Mouse (Mus musculus) liver, embryonic 14.5 days (tissue): ENCODE data around the gene Cdc7. TPM values are rescaled to one million over a fixed set of nuclear protein-coding genes. Genes with fewer than 3 reads are reported as not detected.

ENCODE experiments used
- ATAC-seq: fragments of 200-750 bp; cut with Nextera tagmentation; 2 replicates; pipeline ENCODE4 v1.8.0; 2017; ENCODE audit warnings: moderate number of reproducible peaks, mild to moderate bottlenecking, moderate library complexity; ENCODE audit not compliant: insufficient read depth
- DNase-seq, 3 experiments: peaks; one replicate each; pipeline ENCODE4 v3.0.0-alpha.2; 2012 to 2013; ENCODE audit warnings: low read depth in 3 of 3, low spot score in 3 of 3
- H3K27ac ChIP-seq: fragments of 300-500 bp; sonication (generic); 2 replicates; pipeline ENCODE4 v1.5.1; 2014; ENCODE audit warnings: moderate library complexity, mild to moderate bottlenecking, control low read depth, inconsistent platforms
- H3K27me3 ChIP-seq: fragments of 300-500 bp; sonication (generic); 2 replicates; pipeline ENCODE4 v1.6.1; 2014; ENCODE audit warnings: mild to moderate bottlenecking, low read length, moderate library complexity; ENCODE audit not compliant: control insufficient read depth, insufficient read depth
- H3K36me3 ChIP-seq: fragments of 300-500 bp; sonication (generic); replicated peaks from 2 replicates; pipeline ENCODE4 v1.6.1; 2014; ENCODE audit warnings: low read depth; ENCODE audit not compliant: control insufficient read depth, insufficient read depth
- H3K4me1 ChIP-seq, 2 experiments: fragments of 200-500 bp in 1 of 2; fragments of 300-500 bp in 1 of 2; sonication (generic) in 1 of 2; replicated peaks; 2 replicates each; pipeline ENCODE4 v1.6.1; 2012 to 2014; ENCODE audit warnings: antibody characterized with exemption in 1 of 2, inconsistent platforms in 1 of 2, low read length in 1 of 2; ENCODE audit not compliant: control insufficient read depth in 2 of 2, insufficient read depth in 2 of 2
- H3K4me2 ChIP-seq: fragments of 300-500 bp; sonication (generic); 2 replicates; pipeline ENCODE4 v1.6.1; 2014; ENCODE audit warnings: low read depth, mild to moderate bottlenecking, control low read depth, moderate library complexity
- H3K4me3 ChIP-seq, 2 experiments: fragments of 200-500 bp in 1 of 2; fragments of 300-500 bp in 1 of 2; sonication (generic) in 1 of 2; 2 replicates each; pipeline ENCODE4 v1.5.1; 2012 to 2014; ENCODE audit warnings: low read depth in 2 of 2, low read length in 2 of 2, mild to moderate bottlenecking in 2 of 2, control low read depth in 1 of 2, inconsistent platforms in 1 of 2, moderate library complexity in 1 of 2; ENCODE audit not compliant: insufficient read depth in 1 of 2
- H3K9ac ChIP-seq: fragments of 300-500 bp; sonication (generic); replicated peaks from 2 replicates; pipeline ENCODE4 v1.6.1; 2014; ENCODE audit warnings: mild to moderate bottlenecking, control low read depth, moderate library complexity
- H3K9me3 ChIP-seq: fragments of 300-500 bp; sonication (generic); 2 replicates; pipeline ENCODE4 v1.6.1; 2016; ENCODE audit warnings: low read length, mixed read lengths; ENCODE audit not compliant: control insufficient read depth
- CTCF ChIP-seq: IDR thresholded peaks from 2 replicates; pipeline ENCODE4 v1.5.1; 2016; ENCODE audit warnings: antibody characterized with exemption, low read depth, control low read depth
- EP300 ChIP-seq: IDR thresholded peaks from 2 replicates; pipeline ENCODE4 v1.6.1; 2016; ENCODE audit warnings: antibody characterized with exemption, low read depth
- WGBS: fragments of 180-500 bp; shearing (Covaris S2); extraction: QIAGEN DNeasy Blood & Tissue Kit; methylation state at CpG from one replicate; pipeline ENCODE4 v1.1.7; 2014; ENCODE audit not compliant: insufficient replicate concordance; 5-methylcytosine and 5-hydroxymethylcytosine counted together
- polyA plus RNA-seq, 2 experiments: library from polyadenylated mRNA; depleted of rRNA in 1 of 2; stranded (reverse) in 1 of 2; unstranded in 1 of 2; fragments of >200 nt; fragmentation: Nextera tagmentation in 1 of 2; extraction: Ambion mirVana in 1 of 2; gene quantifications; 2 replicates each; pipeline versions ENCODE4 v1.2.1 to v1.2.3; 2012 to 2014

The Cdc7 gene
- polyA plus RNA-seq (2012; rRNA removed) (12.5 and 15.6 TPM in 2 replicates), polyA plus RNA-seq (2014; fragmentation: Nextera tagmentation; extraction: Ambion mirVana) (16.2 and 18.2 TPM in 2 replicates)

DNA sequence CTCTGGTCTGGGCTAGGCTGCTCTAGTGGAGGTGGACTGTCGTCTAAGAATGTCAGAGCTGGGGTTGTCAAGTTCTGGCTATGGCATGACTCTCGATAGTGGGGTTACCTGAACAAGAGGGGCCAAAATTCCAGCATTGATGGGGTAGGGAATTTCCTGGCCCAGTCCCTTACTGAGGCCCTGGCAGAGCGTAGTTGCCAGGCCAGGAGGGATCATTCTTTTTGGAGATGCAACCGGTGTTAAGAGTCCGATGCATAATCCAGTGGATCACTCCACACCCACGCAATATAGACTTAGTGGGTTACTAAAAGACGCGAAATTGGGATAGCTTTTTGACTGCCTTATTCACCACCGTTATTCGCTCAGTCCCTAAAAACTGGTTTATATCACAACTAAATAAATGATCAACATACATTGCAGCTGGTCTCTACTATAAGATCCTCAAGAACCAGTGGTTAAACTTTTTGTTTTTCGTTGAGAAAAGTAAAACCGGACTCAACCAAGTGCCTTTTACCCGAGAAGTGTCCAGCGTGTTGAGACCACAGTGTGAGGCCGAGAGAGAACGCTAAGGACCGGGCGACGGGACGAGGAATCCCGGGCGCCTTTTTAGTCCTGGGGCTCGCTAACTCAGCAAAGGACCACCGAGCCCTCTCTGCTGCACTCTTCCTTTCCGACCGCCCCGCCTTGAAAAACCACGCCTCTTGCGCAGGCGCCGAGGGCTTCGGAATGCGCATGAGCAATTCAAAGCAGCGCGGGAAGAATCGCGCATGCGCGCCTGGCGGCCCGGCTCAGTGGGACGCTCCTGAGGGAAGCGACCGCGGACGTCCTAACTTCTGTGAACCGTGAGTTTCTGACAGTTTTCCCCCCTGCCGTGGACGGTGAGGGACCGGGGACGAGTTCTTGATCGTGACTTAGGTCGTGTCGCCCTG lies at the start of gene Cdc7:
Gene Cdc7, plus strand, starts transcription at position 739 of the 929 bp plus-strand sequence.
- peak; percentile 89 for ATAC-seq
- H3K36me3 ChIP-seq: peaks cover 21% of the 10 kb centered on the region
- DNase-seq: peak; percentile 82 to 90 (median 82)
- 6% methylated on average over 54 of the region's 54 CpGs for WGBS
- H3K9ac ChIP-seq: peak within 1 kb of the TSS; percentile 84
- no peak for TF ChIP-seq CTCF
- no peak for TF ChIP-seq EP300
- peak within 1 kb of the TSS; percentile 85 for H3K4me2 ChIP-seq
- peak within 1 kb of the TSS; percentile 68 for H3K27ac ChIP-seq
- no peaks in the 10 kb centered on the region for H3K27me3 ChIP-seq
- peak within 1 kb of the TSS; percentile 75 to 84 for H3K4me3 ChIP-seq
- H3K4me1 ChIP-seq: peaks cover 9 to 11% of the 10 kb centered on the region in 2 experiments
- no peaks in the 10 kb centered on the region for H3K9me3 ChIP-seq

DNA sequence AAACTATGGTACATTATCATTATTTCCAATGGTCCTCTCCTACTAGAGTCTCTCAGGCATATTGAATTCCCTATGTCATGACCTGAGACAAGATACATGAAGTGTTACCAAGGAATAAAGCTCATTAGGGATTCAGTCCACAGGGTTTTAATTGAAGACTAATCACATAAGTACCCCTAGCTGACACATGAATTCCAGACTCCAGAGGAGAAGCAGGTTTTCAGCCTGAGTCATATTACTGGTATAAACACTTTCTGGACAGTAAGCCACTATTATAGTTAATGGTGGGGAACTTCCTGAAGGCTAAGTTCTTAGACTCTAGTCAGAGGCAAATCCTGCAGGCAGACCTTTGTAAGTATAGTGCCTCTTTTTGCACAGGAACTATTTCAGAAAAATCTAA lies 44.8 kb upstream of the Cdc7 start:
- ATAC-seq (no peak), DNase-seq (no peak)
- Histone ChIP-seq H3K4me3 (no peak overlapping the region), H3K36me3 (no peaks in the 10 kb centered on the region), H3K4me1 (no peaks in the 10 kb centered on the region), H3K27me3 (no peaks in the 10 kb centered on the region), H3K27ac (no peak overlapping the region), H3K4me2 (no peak overlapping the region), H3K9ac (no peak overlapping the region), H3K9me3 (no peaks in the 10 kb centered on the region)
- TF ChIP-seq EP300 (no peak), CTCF (no peak)

DNA sequence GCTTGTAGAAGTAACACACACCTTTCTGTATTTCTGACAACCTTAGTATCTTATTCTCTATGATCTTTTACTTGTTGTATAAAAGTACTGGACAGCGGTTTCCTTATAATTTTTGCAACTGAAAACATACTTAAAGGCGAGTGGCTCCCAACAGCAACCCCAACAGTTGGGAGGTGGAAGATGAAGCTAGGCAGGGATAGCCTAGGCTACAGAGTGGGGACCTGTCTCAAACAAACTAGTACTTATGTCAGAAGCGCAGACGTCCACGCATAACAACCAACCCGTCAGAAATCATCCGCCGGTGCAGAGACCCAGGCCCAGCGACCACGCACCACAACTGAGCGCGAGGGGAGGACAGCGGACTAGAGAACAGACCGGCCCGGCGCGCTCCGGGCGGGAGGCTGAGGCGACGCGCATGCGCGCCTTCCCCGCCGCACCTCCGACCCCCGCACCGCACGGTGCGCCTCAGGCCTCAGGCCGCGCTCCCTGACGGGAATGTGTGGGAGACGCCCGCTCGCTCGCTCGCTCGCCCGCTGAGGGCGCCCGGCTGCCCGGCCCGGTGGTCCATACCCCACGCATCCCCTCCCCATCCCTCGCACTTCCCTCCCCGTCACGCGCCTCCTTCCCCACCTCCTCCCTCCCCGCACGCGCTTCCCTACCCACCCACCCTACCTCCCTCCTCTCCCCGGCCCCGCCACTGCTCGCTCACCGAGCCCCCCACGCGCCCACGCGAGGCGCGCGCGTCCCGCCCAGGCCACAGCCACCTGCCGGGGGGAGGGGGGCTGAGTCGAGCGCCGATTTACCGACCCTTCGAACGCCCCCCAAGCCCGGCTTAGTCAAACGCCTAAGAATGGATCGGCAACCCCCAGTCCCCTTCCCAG lies 38.4 kb upstream of the Cdc7 start, which contains the start of gene Hfm1:
Gene Hfm1, minus strand, starts transcription at position 834 of the 881 bp plus-strand sequence.
- TF ChIP-seq CTCF (no peak), EP300 (no peak)
- Histone ChIP-seq H3K36me3 (no peaks in the 10 kb centered on the region), H3K9ac (peak within 1 kb of the TSS; percentile 43), H3K27me3 (no peaks in the 10 kb centered on the region), H3K27ac (no peak within 1 kb of the TSS), H3K4me3 (peak within 1 kb of the TSS; percentile 50 to 54), H3K4me1 (peaks cover 2 to 4% of the 10 kb centered on the region in 2 experiments; a peak in 3 of 4 replicates), H3K4me2 (peak within 1 kb of the TSS; percentile 74), H3K9me3 (no peaks in the 10 kb centered on the region)
- peak; percentile 88 for ATAC-seq
- WGBS: 1% methylated on average over 62 of the region's 76 CpGs
- peak in 2 of 3 experiments; percentile 6 to 28 for DNase-seq

DNA sequence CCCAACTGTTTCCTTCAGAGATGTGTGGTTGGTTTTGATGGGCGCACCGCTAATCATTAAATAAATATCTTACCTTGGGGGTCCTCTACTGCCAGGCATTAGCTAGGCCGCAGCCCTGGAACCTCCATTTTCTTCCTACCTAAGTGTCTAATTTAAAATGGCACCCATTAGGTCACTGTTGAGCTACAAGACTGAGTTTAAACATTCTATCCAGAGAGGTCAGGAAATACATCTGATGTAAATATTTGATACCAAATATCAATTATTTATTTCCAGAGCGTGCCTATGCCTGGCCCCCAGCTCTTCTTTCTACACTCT lies 37.8 kb upstream of the Cdc7 start:
- Histone ChIP-seq H3K4me3 (peak overlapping the region; percentile 50 to 54; a peak in 3 of 4 replicates), H3K9ac (peak overlapping the region; percentile 43), H3K27ac (no peak overlapping the region), H3K36me3 (no peaks in the 10 kb centered on the region), H3K4me2 (peak overlapping the region; percentile 74), H3K4me1 (peaks cover 2 to 4% of the 10 kb centered on the region in 2 experiments; a peak in 3 of 4 replicates), H3K27me3 (no peaks in the 10 kb centered on the region), H3K9me3 (no peaks in the 10 kb centered on the region)
- 59% methylated on average over 4 of the region's 4 CpGs for WGBS
- no peak for TF ChIP-seq CTCF
- no peak for DNase-seq
- no peak for ATAC-seq
